Mouse (Mus musculus) heart, embryonic 16.5 days (tissue): ENCODE data around the gene Gm10770. TPM values are rescaled to one million over a fixed set of nuclear protein-coding genes. Genes with fewer than 3 reads are reported as not detected.
"Not testable (repeated sequence)": the region's sequence is repeated elsewhere in the genome, so short reads cannot be mapped to it uniquely, and the experiment has no call there.

Experiments used
- ATAC-seq: fragments of 200-750 bp; cut with Nextera tagmentation; replicated peaks from 2 replicates; pipeline ENCODE4 v1.8.0; 2017; ENCODE audit warnings: moderate number of reproducible peaks; ENCODE audit not compliant: insufficient read depth, low FRiP score; ENCODE audit errors: extremely low read depth
- H3K27ac ChIP-seq: fragments of 300-500 bp; sonication (generic); 2 replicates; pipeline ENCODE4 v1.5.1; 2014; ENCODE audit warnings: mild to moderate bottlenecking, low read length, control low read depth, moderate library complexity
- H3K27me3 ChIP-seq: fragments of 300-500 bp; sonication (generic); 2 replicates; pipeline ENCODE4 v1.6.1; 2014; ENCODE audit warnings: low read length, mixed read lengths; ENCODE audit not compliant: control insufficient read depth, insufficient read depth
- H3K36me3 ChIP-seq: fragments of 300-500 bp; sonication (generic); 2 replicates; pipeline ENCODE4 v1.6.1; 2014; ENCODE audit not compliant: control insufficient read depth, insufficient read depth
- H3K4me1 ChIP-seq: fragments of 300-500 bp; sonication (generic); 2 replicates; pipeline ENCODE4 v1.6.1; 2014; ENCODE audit warnings: low read length, mixed read lengths; ENCODE audit not compliant: control insufficient read depth, insufficient read depth
- H3K4me2 ChIP-seq: fragments of 300-500 bp; sonication (generic); 2 replicates; pipeline ENCODE4 v1.6.1; 2014; ENCODE audit warnings: low read depth, mild to moderate bottlenecking, control low read depth, low read length
- H3K4me3 ChIP-seq: fragments of 300-500 bp; sonication (generic); 2 replicates; pipeline ENCODE4 v1.5.1; 2014; ENCODE audit warnings: mild to moderate bottlenecking, control low read depth, low read length
- H3K9ac ChIP-seq: fragments of 300-500 bp; sonication (generic); 2 replicates; pipeline ENCODE4 v1.6.1; 2014; ENCODE audit warnings: low read length, control low read depth
- H3K9me3 ChIP-seq: fragments of 300-500 bp; sonication (generic); replicated peaks from 2 replicates; pipeline ENCODE4 v1.6.1; 2016; ENCODE audit warnings: low read length; ENCODE audit not compliant: control insufficient read depth
- WGBS: fragments of 180-500 bp; shearing (Covaris S2); extraction: QIAGEN DNeasy Blood & Tissue Kit; methylation state at CpG from one replicate; pipeline ENCODE4 v1.1.7; 2014; 5-methylcytosine and 5-hydroxymethylcytosine counted together
- polyA plus RNA-seq: library from polyadenylated mRNA; unstranded; fragments of >200 nt; fragmentation: Nextera tagmentation; extraction: Ambion mirVana; gene quantifications from 2 replicates; pipeline ENCODE4 v1.2.1, GENCODE M21; 2015

Gene Gm10770
- polyA plus RNA-seq: not detected in 2 replicates

DNA sequence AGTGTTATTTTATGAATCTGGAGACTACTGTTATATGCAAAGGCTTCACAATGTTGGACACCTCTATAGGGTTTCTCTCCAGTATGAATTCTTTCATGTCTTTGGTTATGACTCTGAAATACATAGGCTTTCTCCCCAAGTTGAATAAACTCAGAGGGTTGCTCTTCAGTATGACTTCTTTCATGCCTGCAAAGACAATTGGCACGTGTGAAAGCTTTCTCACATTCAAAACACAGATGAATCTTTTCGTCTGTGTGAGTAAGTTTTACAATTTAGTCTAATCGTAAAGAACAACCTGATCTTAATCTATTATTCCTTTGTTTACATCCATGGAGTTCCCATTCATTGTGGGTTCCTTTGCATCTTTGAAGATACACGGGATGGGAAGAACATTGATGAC, at the start of gene Gm10770:
Gm10770 (minus strand) TSS at position 101 of the 400 bp plus-strand sequence.
- not testable (repeated sequence) for H3K27me3 ChIP-seq, H3K4me2 ChIP-seq, H3K4me1 ChIP-seq, ATAC-seq, H3K9me3 ChIP-seq, H3K36me3 ChIP-seq, H3K27ac ChIP-seq, H3K4me3 ChIP-seq, H3K9ac ChIP-seq
- 58% methylated on average over 4 of the region's 4 CpGs for WGBS

DNA sequence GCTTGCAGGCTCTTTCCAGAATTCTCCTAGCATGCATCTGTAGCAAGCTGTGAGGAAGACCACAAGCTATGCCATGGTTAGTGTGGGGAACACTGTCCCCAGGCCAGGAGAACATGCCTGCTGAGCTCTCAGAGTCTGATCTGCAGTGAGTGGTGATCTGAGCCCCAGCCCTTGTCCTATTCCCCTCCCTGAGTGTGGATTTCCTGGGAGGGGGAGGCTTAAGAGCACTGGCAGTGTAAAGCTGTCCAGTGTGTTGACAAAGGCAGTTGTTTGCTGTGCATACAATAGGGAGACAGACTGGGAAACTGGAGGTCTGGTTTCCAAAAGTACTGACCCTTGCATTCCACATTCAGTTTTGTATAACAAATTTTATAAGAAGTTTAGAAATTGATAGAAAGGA, 43.8 kb upstream of the Gm10770 start:
- not testable (repeated sequence) for H3K27me3 ChIP-seq, H3K9ac ChIP-seq, H3K4me2 ChIP-seq, H3K27ac ChIP-seq, H3K4me3 ChIP-seq, H3K9me3 ChIP-seq, ATAC-seq, H3K4me1 ChIP-seq, H3K36me3 ChIP-seq

DNA sequence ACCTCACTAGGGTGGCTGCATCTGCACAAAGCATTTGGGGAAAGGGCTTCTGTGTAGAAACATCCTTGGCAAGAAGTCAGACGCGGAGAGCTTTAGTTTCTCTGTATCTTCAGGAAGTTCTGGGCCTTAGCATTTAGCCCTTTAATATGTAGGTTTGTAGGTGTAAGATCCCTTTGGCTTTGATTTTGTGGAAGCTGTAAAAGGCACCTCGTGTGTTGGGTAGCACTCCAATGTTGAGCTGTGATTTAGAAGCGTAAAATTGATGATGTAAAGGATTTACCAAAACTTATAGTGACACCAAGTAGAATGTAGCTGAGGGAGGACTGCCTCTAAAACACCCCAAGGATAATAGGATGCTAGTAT, 38.9 kb upstream of the Gm10770 start:
- peak overlapping the region; percentile 65 for H3K4me2 ChIP-seq
- H3K36me3 ChIP-seq, ATAC-seq, H3K4me1 ChIP-seq, H3K27ac ChIP-seq, H3K27me3 ChIP-seq, H3K9me3 ChIP-seq: not testable (repeated sequence)
- H3K4me3 ChIP-seq: peak overlapping the region; percentile 51
- peak overlapping the region; percentile 58 for H3K9ac ChIP-seq
- WGBS: 3% methylated on average over 2 of the region's 4 CpGs

DNA sequence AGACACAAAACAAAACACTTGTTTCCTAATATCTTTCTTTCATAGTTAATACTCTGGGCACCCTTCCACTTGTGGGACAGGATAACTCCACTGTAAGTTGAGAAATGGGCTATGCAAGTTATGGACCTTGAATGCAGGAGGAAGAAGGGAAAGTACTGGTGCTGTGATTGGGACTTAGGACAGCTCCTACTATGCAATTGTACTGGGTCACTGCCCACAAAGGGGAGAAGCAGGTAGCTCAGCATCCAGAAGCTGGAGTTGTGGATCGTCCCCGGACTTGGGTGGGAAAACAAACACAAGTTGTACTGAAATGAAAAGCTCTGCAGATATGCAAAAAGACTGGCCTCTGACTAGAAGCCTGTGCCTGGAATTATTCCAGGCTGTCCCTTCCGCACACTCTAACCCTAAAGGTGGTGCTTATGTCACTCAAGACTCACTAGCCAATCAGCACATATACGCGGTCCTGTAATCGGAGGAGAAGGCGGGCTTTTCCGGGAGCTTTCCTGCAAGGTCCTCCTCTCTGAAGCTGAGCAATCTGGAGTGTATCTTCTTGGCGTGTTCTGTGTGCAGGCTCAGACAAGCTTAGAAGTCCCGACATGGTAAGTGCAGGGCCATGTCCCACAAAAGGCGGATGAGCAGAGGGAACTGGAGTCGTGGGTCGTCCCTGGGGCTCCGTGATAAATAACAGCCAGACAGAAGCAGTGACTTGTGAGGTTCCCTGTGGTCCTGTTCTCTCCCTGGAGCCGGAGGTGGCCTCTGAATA, 38.3 kb upstream of the Gm10770 start, which contains the start of gene Zfp937:
Zfp937 (plus strand) TSS at position 474 of the 763 bp plus-strand sequence.
- Histone ChIP-seq H3K4me3 (peak within 1 kb of the TSS; percentile 51), H3K9ac (peak within 1 kb of the TSS; percentile 58), H3K4me2 (peak within 1 kb of the TSS; percentile 65)
- not testable (repeated sequence) for H3K9me3 ChIP-seq, H3K27me3 ChIP-seq, H3K4me1 ChIP-seq, H3K36me3 ChIP-seq, H3K27ac ChIP-seq
- peak; percentile 100 for ATAC-seq
- WGBS: under 1% methylated on average over 15 of the region's 15 CpGs

DNA sequence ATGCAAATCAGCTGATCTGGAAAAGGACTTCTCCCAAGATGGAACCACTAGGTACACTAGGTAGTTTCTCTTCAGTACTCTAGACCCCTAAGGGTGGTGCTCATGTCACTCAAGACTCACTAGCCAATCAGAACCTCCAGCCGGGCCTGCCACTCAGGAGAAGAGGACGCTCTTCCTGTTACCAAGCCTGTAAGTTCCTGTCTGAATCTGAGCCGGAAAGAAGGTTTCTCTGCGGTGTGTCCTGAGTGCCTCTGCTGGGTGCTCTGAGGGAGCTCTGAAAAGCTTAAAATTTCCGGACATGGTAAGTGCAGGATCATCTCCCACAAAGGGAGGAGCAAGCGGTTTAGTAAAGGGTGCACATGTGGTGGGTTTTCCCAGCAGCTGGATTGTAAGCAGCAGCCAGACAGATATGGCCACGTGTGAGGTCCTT, 2.1 kb upstream of the Gm10770 start, which contains the start of gene Gm14139:
Gm14139 (plus strand) TSS at position 186 of the 430 bp plus-strand sequence.
- H3K9ac ChIP-seq, H3K4me3 ChIP-seq, ATAC-seq, H3K36me3 ChIP-seq, H3K4me2 ChIP-seq, H3K9me3 ChIP-seq, H3K27me3 ChIP-seq, H3K27ac ChIP-seq, H3K4me1 ChIP-seq: not testable (repeated sequence)
- WGBS: 60% methylated on average over 7 of the region's 7 CpGs

DNA sequence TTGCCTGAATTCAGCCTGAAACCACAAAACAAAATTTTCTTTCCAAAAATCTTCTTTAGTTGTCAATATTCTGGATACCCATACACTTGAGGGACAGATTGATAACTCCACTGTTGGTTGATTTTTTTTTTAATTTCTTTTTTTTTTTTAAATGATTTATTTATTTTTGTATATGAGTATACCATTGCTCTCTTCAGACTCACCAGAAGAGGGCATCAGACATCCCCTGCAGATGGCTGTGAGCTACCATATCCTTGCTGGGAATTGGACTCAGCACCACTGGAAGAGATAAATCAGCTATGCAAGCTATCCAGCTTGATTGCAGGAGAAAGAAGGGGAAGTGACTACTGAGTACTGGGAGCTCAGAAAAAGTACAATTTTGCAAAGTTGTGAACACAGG, 1.6 kb upstream of the Gm10770 start:
- H3K27me3 ChIP-seq, H3K4me2 ChIP-seq, H3K9me3 ChIP-seq, H3K27ac ChIP-seq, ATAC-seq, H3K4me1 ChIP-seq, H3K9ac ChIP-seq, H3K36me3 ChIP-seq, H3K4me3 ChIP-seq: not testable (repeated sequence)

DNA sequence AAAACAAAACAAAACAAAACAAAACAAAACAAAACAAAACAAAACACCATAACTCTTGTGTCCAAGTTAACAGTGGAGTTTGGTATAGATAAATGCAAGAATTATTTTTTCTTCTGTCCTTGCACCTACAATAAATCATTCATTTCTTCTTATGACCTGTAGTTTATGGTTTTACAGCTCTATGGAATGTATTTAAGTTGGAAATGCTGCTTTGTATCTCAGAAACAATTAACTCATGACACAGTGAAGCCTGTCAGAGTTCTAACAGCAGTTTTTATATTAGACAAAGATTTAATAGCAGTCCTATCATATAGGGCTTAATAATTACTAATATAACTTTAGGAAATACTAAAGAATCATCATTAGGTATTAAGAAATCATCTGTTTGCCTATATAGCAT, 5.6 kb downstream of the Gm10770 start:
- no peaks in the 10 kb centered on the region for H3K27me3 ChIP-seq
- peaks cover 7% of the 10 kb centered on the region for H3K9me3 ChIP-seq
- H3K27ac ChIP-seq: no peak overlapping the region
- H3K4me3 ChIP-seq: no peak overlapping the region
- no peaks in the 10 kb centered on the region for H3K4me1 ChIP-seq
- no peak for ATAC-seq
- H3K36me3 ChIP-seq: no peaks in the 10 kb centered on the region
- no peak overlapping the region for H3K4me2 ChIP-seq
- no peak overlapping the region for H3K9ac ChIP-seq

DNA sequence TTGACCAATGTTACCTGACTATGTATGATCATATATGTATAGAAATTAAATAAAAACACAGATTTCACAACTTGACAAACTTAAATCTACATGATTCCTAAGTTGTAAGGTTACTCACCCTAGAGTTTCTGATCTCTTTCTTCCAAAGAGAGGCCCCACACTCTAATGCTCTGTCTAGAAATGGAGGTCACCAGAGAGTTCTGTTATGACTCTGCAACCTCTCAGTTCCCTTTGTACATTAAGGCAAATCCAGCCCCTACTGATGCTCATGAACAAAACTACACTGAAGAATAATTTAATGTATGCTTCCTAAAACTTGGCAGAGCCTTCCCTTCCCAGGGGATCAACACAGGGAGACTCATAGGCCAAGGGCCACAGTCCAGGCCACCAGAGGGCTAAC, 12.8 kb downstream of the Gm10770 start:
- Histone ChIP-seq H3K4me2 (no peak overlapping the region), H3K4me3 (no peak overlapping the region), H3K27me3 (no peaks in the 10 kb centered on the region), H3K9me3 (peaks cover 4% of the 10 kb centered on the region; the same call in 1 of the 2 replicates), H3K4me1 (no peaks in the 10 kb centered on the region), H3K9ac (no peak overlapping the region), H3K27ac (no peak overlapping the region), H3K36me3 (no peaks in the 10 kb centered on the region)
- no peak for ATAC-seq

DNA sequence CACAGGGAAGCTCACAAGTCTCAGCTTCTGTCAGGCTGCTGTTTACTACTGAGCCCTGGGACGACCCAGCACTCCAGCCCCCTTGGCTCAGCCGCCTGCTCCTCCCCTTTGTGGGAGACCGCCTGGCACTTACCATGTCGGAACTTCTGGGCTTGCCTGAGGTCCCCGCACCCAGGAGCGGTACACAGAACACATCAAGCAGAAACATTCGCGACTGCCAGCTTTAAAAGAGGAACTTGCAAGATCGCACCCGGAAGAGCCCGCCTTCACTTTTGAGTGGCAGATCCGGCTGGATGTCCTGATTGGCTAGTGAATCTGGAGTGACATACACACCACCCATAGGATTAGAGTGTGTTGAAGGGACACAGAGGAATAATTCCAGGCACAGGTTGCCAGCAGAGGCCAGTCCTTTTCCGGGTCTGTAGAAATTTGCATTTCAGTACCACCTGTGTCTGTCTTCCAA, 43.0 kb downstream of the Gm10770 start, which contains the start of gene Zfp120:
Zfp120 (minus strand) TSS at position 274 of the 463 bp plus-strand sequence.
- peak within 1 kb of the TSS; percentile 72 for H3K9ac ChIP-seq
- peak within 1 kb of the TSS; percentile 68 for H3K4me2 ChIP-seq
- peak within 1 kb of the TSS; percentile 59 for H3K4me3 ChIP-seq
- H3K9me3 ChIP-seq: no peaks in the 10 kb centered on the region
- peaks cover 3% of the 10 kb centered on the region for H3K4me1 ChIP-seq
- ATAC-seq: peak; percentile 100
- no peaks in the 10 kb centered on the region for H3K27me3 ChIP-seq
- peak within 1 kb of the TSS; percentile 26 for H3K27ac ChIP-seq
- peaks cover 2% of the 10 kb centered on the region; the same call in 1 of the 2 replicates for H3K36me3 ChIP-seq
- WGBS: 1% methylated on average over 13 of the region's 13 CpGs
